Mouse (Mus musculus) cerebellum, adult (tissue): ENCODE data around the gene Slc35e2.
"Not testable (repeated sequence)": the region's sequence is repeated elsewhere in the genome, so short reads cannot be mapped to it uniquely, and the experiment has no call there.

Experiments used
- ATAC-seq: cut with Nextera tagmentation; 2 replicates; pipeline ENCODE4 v1.9.2; 2017; ENCODE audit warnings: mild to moderate bottlenecking, moderate library complexity, mixed read lengths; ENCODE audit not compliant: insufficient number of reproducible peaks, low FRiP score, low TSS enrichment

The Slc35e2 gene

DNA sequence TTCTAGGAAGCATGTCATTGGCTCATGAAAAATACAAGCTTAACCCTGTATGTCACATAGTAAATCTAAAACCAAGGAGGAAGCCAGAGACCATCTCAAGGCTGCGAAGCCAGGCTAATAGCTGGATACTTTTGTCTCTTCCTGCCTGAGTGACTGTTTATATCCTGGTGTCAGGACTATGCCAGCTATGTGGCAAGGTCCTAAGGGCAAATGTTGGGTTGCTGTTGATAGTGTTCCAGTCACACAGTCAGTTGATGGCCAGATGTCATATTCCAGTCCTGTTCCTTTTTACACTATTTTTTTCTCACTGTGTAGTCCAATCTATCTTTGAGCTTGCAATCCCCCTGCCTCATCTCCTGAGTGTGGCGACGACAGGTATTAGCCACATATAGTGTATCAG is 12.0 kb downstream of the Slc35e2 start:
- no peak for ATAC-seq

DNA sequence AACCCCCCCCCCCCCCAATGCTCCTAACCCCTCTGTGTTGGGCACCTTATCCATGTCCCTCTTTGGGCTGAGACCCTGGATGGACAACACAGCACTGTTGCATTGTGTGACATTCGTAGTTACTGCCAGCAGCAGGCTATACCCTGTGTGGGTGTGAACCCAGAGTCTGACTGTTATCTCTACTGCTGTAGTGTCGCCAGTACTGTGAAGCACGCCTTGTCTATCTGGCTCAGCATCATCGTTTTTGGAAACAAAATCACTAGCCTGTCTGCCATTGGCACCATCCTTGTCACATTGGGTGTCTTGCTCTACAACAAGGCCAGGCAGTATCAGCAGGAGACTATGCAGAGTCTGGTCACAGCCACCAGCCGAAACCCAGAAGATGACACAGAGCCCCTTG is 17.1 kb downstream of the Slc35e2 start:
- ATAC-seq, result no peak

DNA sequence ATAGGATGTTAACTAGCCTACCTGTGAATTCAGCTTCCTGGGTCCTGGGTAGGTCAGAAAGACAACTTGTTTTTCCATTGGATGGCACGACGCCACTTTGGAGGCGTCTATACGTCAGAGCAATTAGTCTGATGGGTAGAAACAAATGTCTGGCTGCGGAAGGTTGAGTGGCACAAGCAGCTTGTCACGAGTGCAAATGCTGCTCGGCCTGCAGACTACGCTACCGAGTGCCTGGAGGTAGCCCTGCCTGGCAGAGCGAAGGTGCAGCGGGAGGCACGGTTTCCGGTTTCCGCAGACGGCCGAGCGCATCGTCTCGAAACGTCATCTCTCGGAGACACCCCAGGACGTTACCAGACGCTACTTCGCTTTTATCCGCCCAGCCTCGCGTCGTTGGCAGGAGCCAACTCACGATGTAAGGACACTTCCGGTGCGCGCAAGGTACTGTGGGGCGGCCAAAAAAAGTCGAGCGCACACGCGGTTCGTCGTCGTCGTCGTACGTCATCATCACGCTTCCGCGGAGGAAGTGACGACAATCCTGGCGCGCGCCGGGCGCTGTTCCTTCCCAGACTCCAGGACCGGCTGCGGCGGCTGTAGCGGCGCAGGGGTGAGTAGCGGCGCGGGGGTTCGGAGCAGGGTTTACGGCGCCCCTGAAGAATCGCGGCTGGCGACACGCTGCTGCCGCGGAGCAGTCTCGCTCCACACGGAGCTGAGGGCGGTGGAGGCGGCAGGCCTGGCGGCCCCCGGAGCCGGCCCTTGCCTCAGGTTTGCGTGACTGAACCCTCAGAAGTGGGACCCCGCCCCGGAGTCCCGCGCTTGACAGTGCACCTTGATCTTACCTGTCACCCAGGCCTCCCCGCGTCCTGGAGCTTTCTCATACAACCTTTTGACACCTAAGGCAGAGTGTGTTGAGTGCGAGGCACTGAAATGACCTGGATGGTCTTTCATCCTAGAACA is 23.4 kb downstream of the Slc35e2 start, which contains the start of gene Cdk11b:
TSS of gene Cdk11b (plus strand) at position 517 of the 954 bp plus-strand sequence.
- peak; percentile 98 for ATAC-seq

DNA sequence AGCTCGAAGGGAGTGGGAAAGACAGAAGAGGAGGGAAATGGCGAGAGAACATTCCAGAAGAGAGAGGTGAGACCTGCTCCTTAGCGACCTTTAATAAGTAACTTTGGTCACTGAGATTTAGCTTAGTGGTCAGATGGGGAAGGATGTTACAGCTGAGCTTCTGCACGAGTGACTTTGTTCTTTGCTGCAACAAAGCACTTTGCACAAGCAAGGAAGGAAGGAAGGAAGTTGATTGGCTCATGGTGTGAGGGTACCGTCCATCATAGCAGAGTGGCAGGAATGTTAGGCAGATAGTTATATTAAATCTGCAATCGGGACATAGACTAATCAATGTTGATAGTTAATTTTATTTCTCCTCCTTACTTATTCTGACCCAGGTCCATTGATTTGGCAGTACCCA is 29.1 kb downstream of the Slc35e2 start:
- no peak for ATAC-seq

DNA sequence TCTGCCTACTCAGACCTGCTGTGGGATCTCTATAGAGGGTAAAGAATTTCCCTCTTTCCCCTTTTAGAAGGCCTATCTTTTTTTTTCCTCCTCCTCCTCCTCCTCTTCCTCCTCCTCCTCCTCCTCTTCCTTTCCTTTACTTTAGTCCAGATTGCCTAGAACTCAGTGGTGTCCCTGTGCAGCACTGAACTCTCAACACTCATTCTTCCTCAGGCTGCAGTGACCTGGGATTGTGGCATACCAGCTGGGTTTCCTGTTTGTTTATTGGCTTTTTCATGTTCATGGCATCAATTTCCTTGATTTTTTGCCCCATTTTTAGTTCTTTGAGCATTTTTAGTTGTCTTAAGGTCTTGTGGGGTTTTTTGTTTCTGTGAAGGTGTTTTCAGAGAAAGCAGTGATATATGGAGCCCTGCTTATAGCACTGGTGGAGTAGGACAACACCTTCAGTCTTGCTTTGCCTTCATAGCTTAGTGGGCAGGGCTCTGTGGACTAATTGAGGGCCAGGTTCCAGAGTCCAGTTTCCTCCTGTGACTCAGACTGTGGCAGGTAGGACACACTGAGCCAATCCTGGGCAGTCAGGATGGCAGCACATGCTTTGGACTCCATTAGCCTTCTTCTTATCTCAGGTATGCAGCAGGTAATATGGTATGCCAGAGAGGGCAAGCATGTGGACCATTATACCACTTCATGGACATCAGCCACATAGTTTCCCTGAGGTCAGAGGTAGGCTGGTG is 34.7 kb downstream of the Slc35e2 start:
- no peak for ATAC-seq

DNA sequence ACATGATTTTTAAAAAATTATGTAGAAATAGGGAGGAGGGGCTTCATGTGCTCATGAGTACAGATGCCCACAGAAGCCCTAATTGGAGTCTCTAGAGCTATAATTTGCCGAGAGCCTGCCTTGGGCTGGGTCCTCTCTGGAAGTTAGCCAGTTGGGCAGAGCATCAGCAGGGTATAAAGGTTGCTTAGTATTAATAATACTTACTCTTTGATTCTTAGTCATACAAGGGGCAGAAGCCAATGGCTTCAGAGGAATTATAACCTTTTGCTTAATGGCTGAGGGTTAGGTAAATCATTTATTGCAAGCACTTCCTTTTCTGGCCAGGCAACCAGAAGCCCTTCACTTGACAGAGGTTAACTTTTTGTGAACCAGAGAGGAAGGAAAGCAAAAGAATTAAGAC is 42.3 kb downstream of the Slc35e2 start:
- no peak for ATAC-seq

DNA sequence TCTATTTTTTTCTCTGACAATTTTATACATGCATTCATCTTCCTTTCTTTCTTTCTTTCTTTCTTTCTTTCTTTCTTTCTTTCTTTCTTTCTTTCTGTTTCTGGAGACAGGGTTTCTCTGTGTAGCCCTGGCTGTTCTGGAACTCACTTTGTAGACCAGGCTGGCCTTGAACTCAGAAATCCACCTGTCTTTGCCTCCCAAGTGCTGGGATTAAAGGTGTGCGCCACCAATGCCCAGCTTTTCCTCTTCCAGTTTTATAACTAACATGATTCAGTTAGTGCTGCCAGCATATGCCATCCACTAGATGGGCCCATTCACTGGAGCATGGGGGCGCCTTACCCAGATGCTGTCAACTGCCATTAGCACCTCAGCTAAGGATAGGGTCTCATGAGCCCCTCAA is 44.1 kb downstream of the Slc35e2 start, which contains the start of gene Gm10563:
TSS of gene Gm10563 (minus strand) at position 101 of the 400 bp plus-strand sequence.
- not testable (repeated sequence) for ATAC-seq

DNA sequence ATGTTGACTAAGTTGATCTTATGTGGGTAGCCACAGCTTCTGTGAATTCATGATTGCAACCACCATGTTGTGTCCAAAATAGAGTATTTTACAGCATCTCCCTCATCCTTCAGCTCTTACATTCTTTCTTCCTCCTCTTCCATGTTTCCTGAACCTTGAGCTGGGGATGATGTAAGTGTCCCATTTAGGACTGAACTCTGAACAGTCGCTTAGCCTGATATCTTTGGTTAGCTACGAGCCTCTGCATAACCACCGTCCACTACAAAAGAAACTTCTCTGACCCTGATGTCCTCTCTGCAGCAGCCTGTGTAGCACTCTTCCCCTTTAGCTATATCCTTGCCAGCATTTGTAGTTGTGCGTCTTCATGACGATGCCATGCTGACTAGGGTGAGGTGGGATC is 44.5 kb downstream of the Slc35e2 start:
- ATAC-seq, result no peak

DNA sequence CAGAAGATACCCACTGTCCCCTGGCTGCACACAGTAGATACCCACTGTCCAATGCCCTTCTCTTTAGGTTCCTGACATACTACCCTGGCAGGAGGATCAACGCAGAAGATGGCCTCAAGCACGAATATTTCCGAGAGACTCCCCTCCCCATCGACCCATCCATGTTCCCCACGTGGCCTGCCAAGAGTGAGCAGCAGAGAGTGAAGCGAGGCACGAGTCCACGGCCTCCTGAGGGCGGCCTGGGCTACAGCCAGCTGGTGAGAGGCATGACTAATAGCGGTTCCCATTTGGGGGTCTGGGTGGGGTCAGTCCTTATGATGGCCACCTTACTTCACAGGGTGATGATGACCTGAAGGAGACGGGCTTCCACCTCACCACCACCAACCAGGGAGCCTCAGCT is 48.1 kb downstream of the Slc35e2 start:
- no peak for ATAC-seq

DNA sequence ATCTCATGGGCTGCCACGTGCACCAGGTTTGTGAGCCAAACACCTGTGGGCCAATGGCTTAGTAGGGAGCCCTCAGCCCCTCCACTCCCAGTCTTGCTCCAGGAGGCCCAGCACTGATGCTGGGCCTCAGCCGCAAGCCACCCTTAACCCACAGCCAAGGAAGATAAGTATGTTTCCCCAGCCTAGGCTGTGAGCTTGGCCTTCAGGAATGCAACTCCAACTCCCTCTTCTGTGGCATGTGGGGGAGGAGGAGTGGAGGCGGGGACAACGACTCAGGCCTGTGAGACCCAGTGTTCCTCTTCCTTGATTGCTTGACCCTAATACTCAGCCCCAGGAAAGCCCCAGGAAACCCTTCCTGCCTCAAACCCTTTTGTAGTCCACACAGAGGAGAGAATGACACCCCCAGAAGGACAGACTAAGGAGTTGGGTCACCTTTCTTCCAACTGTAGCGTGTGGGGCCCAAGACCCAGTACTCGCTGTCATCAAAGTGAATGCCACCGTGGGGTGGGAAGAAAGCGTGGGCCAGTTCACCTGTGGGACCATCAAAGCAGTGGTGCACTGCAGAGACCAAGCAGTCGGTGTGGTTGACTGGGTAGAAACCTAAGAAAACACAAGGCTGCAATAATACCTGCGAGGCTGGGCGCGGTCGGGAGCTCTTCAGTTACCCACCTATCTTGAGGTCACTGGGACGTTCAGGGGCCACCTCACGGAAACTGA is 50.5 kb downstream of the Slc35e2 start:
- no peak for ATAC-seq

DNA sequence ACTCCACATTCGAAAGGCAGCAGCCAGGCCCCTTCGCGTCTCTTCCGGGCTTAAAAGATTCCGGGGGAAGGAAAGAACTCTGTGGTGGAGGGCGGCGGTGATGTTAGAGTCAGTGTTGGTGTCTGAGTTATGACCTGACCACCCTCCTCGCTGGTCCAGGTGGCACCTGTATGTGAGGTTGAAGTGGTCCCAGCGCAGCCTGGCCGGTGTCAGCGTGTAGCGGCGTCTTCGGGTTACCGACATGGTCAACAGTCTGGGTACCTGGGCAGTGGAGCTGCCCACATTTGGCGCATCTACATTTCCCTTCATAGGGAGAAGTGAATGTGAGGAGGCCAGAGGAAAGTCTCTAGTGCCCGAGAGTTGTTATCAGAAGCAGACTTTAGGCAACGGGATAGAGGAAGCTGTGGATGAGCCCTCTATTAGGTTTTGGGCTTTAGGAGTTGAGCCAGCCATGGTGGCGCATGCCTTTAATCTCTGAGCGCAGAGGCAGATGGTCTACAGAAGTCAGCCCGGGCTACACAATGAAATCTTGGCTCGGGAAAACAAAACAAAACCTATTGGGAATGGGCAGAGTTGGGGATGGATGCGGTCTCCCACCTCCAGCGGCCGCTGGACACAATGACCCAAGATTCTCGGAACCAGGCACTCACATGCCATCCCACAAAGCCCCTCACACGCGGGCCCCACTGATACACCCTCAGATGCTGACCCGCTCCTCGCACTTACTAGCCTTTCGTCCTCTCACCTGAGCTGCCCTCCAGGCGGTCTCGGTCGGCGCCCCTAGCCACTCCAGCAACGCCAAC is 51.3 kb downstream of the Slc35e2 start:
- no peak for ATAC-seq

DNA sequence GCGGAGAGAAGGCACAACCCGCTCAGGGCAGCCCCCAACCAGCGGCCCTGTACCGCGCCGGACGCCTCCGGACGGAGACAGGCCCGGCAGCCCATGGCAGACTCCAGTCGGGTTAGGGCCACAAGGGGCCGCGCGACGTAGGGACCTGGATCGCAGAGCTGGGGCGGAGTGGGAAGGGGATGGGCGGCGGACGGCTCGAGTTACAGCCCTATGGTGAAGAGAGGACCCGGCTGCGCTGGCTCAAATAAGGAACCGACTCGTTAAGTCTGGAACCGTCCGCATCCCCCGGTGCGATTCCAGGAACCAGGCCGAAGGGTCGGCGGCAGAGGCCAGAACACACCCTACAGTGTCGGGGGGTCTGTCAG is 51.9 kb downstream of the Slc35e2 start, which contains the start of gene Mmp23:
TSS of gene Mmp23 (minus strand) at position 299 of the 365 bp plus-strand sequence.
- no peak for ATAC-seq

DNA sequence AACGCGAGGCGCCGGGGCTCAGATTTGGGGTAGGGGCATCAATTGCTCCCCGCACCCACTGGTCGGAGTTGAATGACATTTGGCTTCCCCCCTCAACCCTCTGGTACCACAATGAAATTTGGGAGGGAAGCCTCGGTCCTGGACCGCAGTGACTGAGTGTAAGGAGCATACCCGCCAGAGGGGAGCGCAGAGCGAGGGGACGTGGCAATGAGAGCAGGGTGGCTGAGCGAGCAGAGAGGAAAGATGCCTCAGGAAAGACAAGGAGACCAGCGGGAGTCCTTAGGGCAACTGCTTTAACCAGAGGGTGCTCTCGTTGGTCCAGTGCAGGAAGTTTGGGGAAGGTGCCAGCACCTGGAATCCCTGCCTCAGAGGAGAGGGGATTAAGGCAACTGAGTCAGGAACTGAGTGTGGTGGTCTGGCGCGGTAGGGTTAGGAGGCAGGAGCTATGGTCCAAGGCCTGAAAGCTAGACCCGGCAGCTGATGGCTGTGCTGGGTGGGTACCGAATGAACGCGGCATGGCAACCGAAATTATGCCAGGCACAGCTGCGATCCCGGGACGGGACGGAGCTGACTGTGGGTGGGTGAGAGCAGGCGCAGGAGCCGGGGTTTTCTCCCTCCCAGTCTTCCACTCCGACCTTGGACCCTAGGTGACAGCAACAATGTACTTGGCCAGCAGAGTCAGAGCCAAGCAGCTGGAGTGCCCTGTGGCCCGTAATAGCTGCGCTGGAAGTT is 52.4 kb downstream of the Slc35e2 start:
- no peak for ATAC-seq

DNA sequence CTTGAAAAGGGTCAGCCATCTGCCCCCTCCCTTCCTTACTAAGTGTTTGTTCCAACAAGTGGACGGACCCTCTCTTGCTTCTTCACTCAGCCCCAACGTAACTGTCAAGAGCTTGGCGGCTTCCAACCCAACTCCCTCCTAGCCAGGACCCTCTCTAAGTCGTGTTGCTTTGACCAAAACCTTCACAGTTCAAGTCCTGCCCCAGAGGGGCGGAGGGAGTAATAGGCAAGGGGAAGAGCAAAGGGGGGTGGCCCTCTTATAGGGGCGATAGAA is 52.9 kb downstream of the Slc35e2 start:
- ATAC-seq, result no peak

DNA sequence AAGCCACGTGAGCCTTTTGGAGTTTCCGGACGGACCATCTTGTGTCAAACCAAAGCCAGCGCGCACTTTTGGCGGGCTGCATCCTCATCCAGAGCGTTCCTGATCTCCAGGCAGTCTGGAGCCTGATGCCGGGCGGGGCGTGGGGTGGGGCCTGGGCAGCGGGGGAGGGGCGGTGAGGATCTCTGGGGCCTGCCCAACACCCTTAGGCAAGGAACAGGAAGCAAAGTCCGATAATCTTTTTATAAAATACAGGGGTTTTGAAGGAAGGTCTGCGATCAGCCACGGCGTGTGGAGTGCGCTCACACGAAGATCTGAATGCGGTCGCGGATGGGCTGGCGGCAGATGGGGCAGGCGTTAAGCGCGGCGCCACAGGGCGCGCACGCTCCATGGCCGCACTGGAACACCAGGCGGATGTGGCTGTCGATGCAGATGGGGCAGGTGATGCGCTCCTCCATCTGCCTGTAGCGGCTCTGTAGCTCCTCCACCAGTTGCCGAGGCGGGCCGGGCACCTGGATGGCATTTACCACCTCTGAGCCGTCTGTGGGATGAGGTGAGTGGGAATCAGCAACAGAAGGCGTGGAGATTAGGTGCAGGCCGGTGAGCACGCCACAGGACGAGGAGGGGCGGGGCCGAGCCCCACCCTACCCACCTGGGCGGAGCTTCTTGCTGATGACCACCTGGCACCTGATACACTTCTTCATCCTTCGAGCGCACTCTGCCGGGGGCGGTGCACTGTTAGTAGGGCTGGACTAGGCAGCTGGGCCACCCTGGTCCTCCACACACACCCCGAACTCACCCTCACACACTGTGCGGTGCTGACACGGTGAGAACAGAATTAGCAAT is 53.5 kb downstream of the Slc35e2 start:
- peak; percentile 41; the same call in 1 of the 2 replicates for ATAC-seq

DNA sequence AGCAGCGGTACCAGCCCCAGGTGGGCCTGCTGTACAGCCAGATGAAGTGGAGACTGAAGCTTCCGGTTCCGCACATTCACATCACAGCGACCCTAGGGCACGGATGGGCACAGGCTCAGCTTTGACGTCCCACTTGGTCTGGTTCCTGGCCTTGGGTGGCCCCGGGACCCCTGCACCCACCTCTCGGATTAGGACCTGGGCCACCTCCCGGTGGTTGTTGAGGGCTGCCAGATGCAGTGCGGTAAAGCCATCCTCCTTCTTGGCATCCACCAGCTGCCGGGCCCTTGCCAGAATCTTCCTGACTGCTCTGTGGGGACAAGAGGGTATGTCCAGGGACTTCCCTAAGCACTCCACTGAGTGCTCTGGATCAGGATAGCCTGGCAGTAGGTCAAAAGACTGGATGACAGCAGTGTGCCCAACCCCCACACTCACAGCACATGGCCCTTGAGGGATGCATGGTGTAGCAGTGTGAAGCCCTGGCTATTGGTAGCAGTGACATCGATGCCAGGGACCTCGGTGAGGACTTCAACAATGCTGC is 55.1 kb downstream of the Slc35e2 start:
- ATAC-seq, result no peak

DNA sequence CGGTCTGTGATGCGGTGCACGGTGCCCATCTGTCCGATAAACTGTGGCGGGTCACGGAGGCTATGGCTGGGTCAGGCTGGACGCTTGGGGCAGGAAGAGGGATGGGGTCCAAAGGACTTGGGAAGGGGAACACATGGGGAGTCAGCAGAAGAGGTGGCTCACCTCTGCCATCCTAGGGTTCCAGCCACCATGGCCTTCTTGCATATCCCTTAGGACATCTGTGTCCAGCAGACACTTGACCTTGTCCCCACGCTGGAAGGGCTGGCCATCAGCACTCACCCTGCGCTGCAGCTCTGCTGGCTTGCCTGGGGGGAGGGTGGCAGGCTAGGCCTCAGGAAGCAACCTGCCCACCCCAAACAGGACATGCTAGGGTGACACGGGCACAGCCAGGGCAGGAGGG is 57.7 kb downstream of the Slc35e2 start:
- ATAC-seq, result no peak

DNA sequence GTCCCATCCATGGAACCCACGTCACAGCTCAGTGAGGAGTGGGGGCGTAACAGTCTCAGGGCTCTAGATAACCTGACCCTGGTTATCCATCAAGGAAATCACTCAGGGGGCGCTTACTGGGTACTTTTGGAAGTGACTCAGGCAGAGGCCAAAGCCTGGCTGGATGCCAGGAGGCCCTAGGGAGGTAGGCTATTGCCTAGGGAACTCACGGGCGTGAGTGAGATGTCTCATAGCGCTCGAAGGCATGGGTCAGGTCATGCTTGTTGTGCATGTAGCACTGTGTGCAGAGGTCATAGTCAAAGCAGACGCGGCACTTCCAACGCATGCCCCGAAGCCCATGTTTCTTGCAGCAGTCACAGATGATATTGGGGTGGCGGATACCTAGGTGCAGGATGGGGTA is 59.4 kb downstream of the Slc35e2 start:
- ATAC-seq, result no peak
